Comparison of ENCODE assay signal across 23 mouse cellular contexts in the genomic region with DNA sequence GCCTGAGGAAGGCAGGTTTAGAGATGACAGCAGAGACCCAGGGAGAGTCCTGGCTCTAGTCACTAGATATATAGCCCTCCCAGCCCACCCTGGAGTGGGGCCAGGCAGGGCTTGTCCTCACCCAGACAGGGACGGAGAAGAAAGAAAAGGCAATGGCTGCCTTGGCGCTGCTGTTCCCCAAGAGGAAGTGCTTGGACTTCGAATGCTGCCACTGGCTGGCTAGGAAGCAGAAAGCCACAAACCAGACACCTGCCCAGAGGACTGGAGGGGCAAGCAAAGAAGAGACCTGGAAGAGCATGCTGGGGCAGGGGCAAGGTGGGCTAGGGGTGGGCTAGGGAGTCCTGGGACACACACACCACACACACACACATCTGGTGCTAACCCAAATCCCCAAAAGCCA. TPM values are rescaled to one million over a fixed set of nuclear protein-coding genes. Genes with fewer than 3 reads are reported as not detected.
DNase-seq lines count a peak whose midpoint lies in the region; ATAC-seq lines count a peak whose summit lies in the region.
"Had no signal": no experiment of that assay in that cellular context is flagged by ENCODE, and none has a peak within 500 bp of the region (broad histone marks: within the 10 kb centered on the region; RNA-seq: fewer than 3 reads in every experiment).

No protein-coding gene starts in this region.

- no peak overlapping the region; the same call in 1 of the 2 replicates for H3K9ac ChIP-seq in hindbrain, embryonic 16.5 days (ENCODE audit: low read depth, low read length)
- no peak overlapping the region for H3K9ac ChIP-seq in hindbrain, embryonic 11.5 days (ENCODE audit: low read depth, low read length)
- peak overlapping the region; percentile 39 for H3K9ac ChIP-seq in midbrain, embryonic 12.5 days (replicated peaks)
- H3K9ac ChIP-seq in midbrain, embryonic 13.5 days (replicated peaks), result no peak overlapping the region
- no peak overlapping the region for H3K9ac ChIP-seq in limb, embryonic 15.5 days
- H3K9ac ChIP-seq: embryonic facial prominence, embryonic 12.5 days; forebrain, postnatal 0 days; heart, embryonic 13.5 days had no signal

- H3K36me3 ChIP-seq in hindbrain, embryonic 16.5 days (ENCODE audit: control insufficient read depth, insufficient read depth, low read length), result peaks cover 25% of the 10 kb centered on the region
- peaks cover 7% of the 10 kb centered on the region for H3K36me3 ChIP-seq in hindbrain, embryonic 11.5 days (ENCODE audit: control insufficient read depth, insufficient read depth, low read length)
- H3K36me3 ChIP-seq in midbrain, embryonic 12.5 days, result peaks cover 38% of the 10 kb centered on the region
- H3K36me3 ChIP-seq in midbrain, embryonic 13.5 days, result peaks cover 37% of the 10 kb centered on the region
- peaks cover 34% of the 10 kb centered on the region for H3K36me3 ChIP-seq in limb, embryonic 15.5 days

- no peaks in the 10 kb centered on the region for H3K4me1 ChIP-seq in hindbrain, embryonic 16.5 days (ENCODE audit: control insufficient read depth, insufficient read depth, low read depth, low read length)
- H3K4me1 ChIP-seq in hindbrain, embryonic 11.5 days (replicated peaks; ENCODE audit: control insufficient read depth, insufficient read depth, low read length), result no peaks in the 10 kb centered on the region
- H3K4me1 ChIP-seq in midbrain, embryonic 12.5 days, result no peaks in the 10 kb centered on the region
- no peaks in the 10 kb centered on the region for H3K4me1 ChIP-seq in midbrain, embryonic 13.5 days (replicated peaks)
- no peaks in the 10 kb centered on the region; the same call in 1 of the 2 replicates for H3K4me1 ChIP-seq in limb, embryonic 15.5 days
- H3K4me1 ChIP-seq: embryonic facial prominence, embryonic 12.5 days; heart, embryonic 13.5 days had no signal

- no peaks in the 10 kb centered on the region for H3K9me3 ChIP-seq in hindbrain, embryonic 16.5 days (ENCODE audit: control insufficient read depth, low read length)
- no peaks in the 10 kb centered on the region for H3K9me3 ChIP-seq in hindbrain, embryonic 11.5 days (ENCODE audit: control insufficient read depth, low read length)
- H3K9me3 ChIP-seq in midbrain, embryonic 12.5 days, result no peaks in the 10 kb centered on the region
- no peaks in the 10 kb centered on the region for H3K9me3 ChIP-seq in midbrain, embryonic 13.5 days
- H3K9me3 ChIP-seq in limb, embryonic 15.5 days, result no peaks in the 10 kb centered on the region
- H3K9me3 ChIP-seq: embryonic facial prominence, embryonic 12.5 days; heart, embryonic 13.5 days had no signal

- no peak for DNase-seq in hindbrain, embryonic 11.5 days (ENCODE audit: low spot score)
- no peak for DNase-seq in cerebellum, adult 18-20 months
- DNase-seq: cerebellum, adult 2 months; forebrain, postnatal 0 days; gastrocnemius, postnatal 36 days; liver; lung, adult 18-20 months; spleen, adult 18-20 months had no signal

- 56% methylated on average over 3 of the region's 3 CpGs for WGBS in hindbrain, embryonic 16.5 days
- WGBS in hindbrain, embryonic 11.5 days, result 71% methylated on average over 3 of the region's 3 CpGs
- 67% methylated on average over 3 of the region's 3 CpGs for WGBS in midbrain, embryonic 12.5 days
- 63% methylated on average over 3 of the region's 3 CpGs for WGBS in midbrain, embryonic 13.5 days
- WGBS in limb, embryonic 15.5 days, result 58% methylated on average over 3 of the region's 3 CpGs

- H3K27ac ChIP-seq in hindbrain, embryonic 16.5 days (ENCODE audit: low read depth, low read length), result no peak overlapping the region
- H3K27ac ChIP-seq in hindbrain, embryonic 11.5 days (ENCODE audit: low read depth, low read length), result no peak overlapping the region
- H3K27ac ChIP-seq in midbrain, embryonic 12.5 days (replicated peaks), result no peak overlapping the region
- H3K27ac ChIP-seq in midbrain, embryonic 13.5 days, result no peak overlapping the region
- 0 out of 2 replicates have a peak overlapping the region, but pooled peaks have one; percentile 27 for H3K27ac ChIP-seq in limb, embryonic 15.5 days
- H3K27ac ChIP-seq: embryonic facial prominence, embryonic 12.5 days; heart, embryonic 13.5 days had no signal

- no peak overlapping the region for H3K4me3 ChIP-seq in hindbrain, embryonic 16.5 days (ENCODE audit: low read length)
- no peak overlapping the region for H3K4me3 ChIP-seq in hindbrain, embryonic 11.5 days (ENCODE audit: low read depth, low read length)
- no peak overlapping the region for H3K4me3 ChIP-seq in midbrain, embryonic 12.5 days
- no peak overlapping the region for H3K4me3 ChIP-seq in midbrain, embryonic 13.5 days (replicated peaks)
- no peak overlapping the region for H3K4me3 ChIP-seq in limb, embryonic 15.5 days
- H3K4me3 ChIP-seq: embryonic facial prominence, embryonic 12.5 days; heart, embryonic 13.5 days had no signal

- H3K27me3 ChIP-seq in hindbrain, embryonic 16.5 days (replicated peaks; ENCODE audit: control insufficient read depth, insufficient read depth, low read length), result no peaks in the 10 kb centered on the region
- H3K27me3 ChIP-seq in hindbrain, embryonic 11.5 days (ENCODE audit: control insufficient read depth, insufficient read depth, low read length), result no peaks in the 10 kb centered on the region
- H3K27me3 ChIP-seq in midbrain, embryonic 12.5 days, result peaks cover 5% of the 10 kb centered on the region; the same call in 1 of the 2 replicates
- no peaks in the 10 kb centered on the region for H3K27me3 ChIP-seq in midbrain, embryonic 13.5 days
- no peaks in the 10 kb centered on the region for H3K27me3 ChIP-seq in limb, embryonic 15.5 days
- H3K27me3 ChIP-seq: embryonic facial prominence, embryonic 12.5 days; heart, embryonic 13.5 days had no signal

- no peak overlapping the region for H3K4me2 ChIP-seq in hindbrain, embryonic 16.5 days (ENCODE audit: low read length)
- no peak overlapping the region for H3K4me2 ChIP-seq in hindbrain, embryonic 11.5 days (replicated peaks; ENCODE audit: low read depth, low read length)
- H3K4me2 ChIP-seq in midbrain, embryonic 12.5 days (replicated peaks), result no peak overlapping the region
- no peak overlapping the region for H3K4me2 ChIP-seq in midbrain, embryonic 13.5 days (replicated peaks)
- H3K4me2 ChIP-seq in limb, embryonic 15.5 days, result no peak overlapping the region
- H3K4me2 ChIP-seq: embryonic facial prominence, embryonic 12.5 days; heart, embryonic 13.5 days; midbrain, embryonic 11.5 days had no signal

- 0 out of 2 replicates have a peak, but pooled peaks have one; percentile 19 for ATAC-seq in hindbrain, embryonic 16.5 days
- no peak for ATAC-seq in hindbrain, embryonic 11.5 days (ENCODE audit: low FRiP score)
- no peak for ATAC-seq in midbrain, embryonic 12.5 days (ENCODE audit: low FRiP score, low read depth)
- no peak for ATAC-seq in midbrain, embryonic 13.5 days
- peak; percentile 51 for ATAC-seq in granulocyte monocyte progenitor cell, adult 5-6 weeks (replicated peaks; ENCODE audit: poor library complexity, severe bottlenecking)
- no peak for ATAC-seq in limb, embryonic 15.5 days (ENCODE audit: insufficient number of reproducible peaks, low FRiP score, low TSS enrichment, low read depth)
- ATAC-seq in monocyte, adult 5-6 weeks (replicated peaks; ENCODE audit: insufficient number of reproducible peaks, low FRiP score, low TSS enrichment, poor library complexity, severe bottlenecking), result no peak
- ATAC-seq: forebrain, postnatal 0 days; inflammation-experienced regulatory T-cells, adult 6 months had no signal

RNA-seq across cellular contexts. Expression of a gene that starts 9.1 kb away (rescaled TPM):
- 3.3 and 3.4 TPM in 2 replicates for polyA plus RNA-seq in hindbrain, embryonic 16.5 days (2015; fragmentation: Nextera tagmentation; extraction: Ambion mirVana)
- 0.39 and 0.42 TPM in 2 replicates for polyA plus RNA-seq in hindbrain, embryonic 11.5 days (2014; fragmentation: Nextera tagmentation; extraction: Ambion mirVana)
- polyA plus RNA-seq in midbrain, embryonic 12.5 days (2016; fragmentation: Nextera tagmentation; extraction: Ambion mirVana), result 0.60 and 1.0 TPM in 2 replicates
- polyA plus RNA-seq in midbrain, embryonic 13.5 days (2015; fragmentation: Nextera tagmentation; extraction: Ambion mirVana), result 1.2 and 1.3 TPM in 2 replicates
- 0.15 TPM in 1 of 2 replicates, not detected in the other for total RNA-seq in granulocyte monocyte progenitor cell, adult 5-6 weeks (2014; fragmentation: Nextera tagmentation)
- 0.09 TPM in 1 of 2 replicates, not detected in the other for total RNA-seq in granulocyte monocyte progenitor cell, adult 5-6 weeks (2017)
- 0.48 and 0.68 TPM in 2 replicates for polyA plus RNA-seq in limb, embryonic 15.5 days (2015; fragmentation: Nextera tagmentation; extraction: Ambion mirVana)
- total RNA-seq in monocyte, adult 5-6 weeks (2017), result 0.10 TPM in 1 of 3 replicates, not detected in the others
- polyA plus RNA-seq: inflammation-experienced regulatory T-cells, adult 6 months had no signal

RNA-seq across cellular contexts. Expression of a gene that starts 9.3 kb away (rescaled TPM):
- polyA plus RNA-seq in hindbrain, embryonic 16.5 days (2015; fragmentation: Nextera tagmentation; extraction: Ambion mirVana), result 0.22 TPM in 1 of 2 replicates, not detected in the other
- 0.63 and 0.99 TPM in 2 replicates for polyA plus RNA-seq in hindbrain, embryonic 11.5 days (2014; fragmentation: Nextera tagmentation; extraction: Ambion mirVana)
- polyA plus RNA-seq in midbrain, embryonic 12.5 days (2016; fragmentation: Nextera tagmentation; extraction: Ambion mirVana), result 0.34 and 0.42 TPM in 2 replicates
- 0.28 and 0.66 TPM in 2 replicates for polyA plus RNA-seq in midbrain, embryonic 13.5 days (2015; fragmentation: Nextera tagmentation; extraction: Ambion mirVana)
- 3.7 and 4.0 TPM in 2 replicates for total RNA-seq in granulocyte monocyte progenitor cell, adult 5-6 weeks (2014; fragmentation: Nextera tagmentation)
- total RNA-seq in granulocyte monocyte progenitor cell, adult 5-6 weeks (2017), result 0.41 TPM in 1 of 2 replicates, not detected in the other
- polyA plus RNA-seq in limb, embryonic 15.5 days (2015; fragmentation: Nextera tagmentation; extraction: Ambion mirVana), result 0.49 and 0.86 TPM in 2 replicates
- not detected in 3 replicates for total RNA-seq in monocyte, adult 5-6 weeks (2017)
- total RNA-seq: adrenal gland, adult 18-20 months; forebrain, postnatal 0 days; gastrocnemius, postnatal 36 days; heart, postnatal 25 days; layer of hippocampus, postnatal 25 days; left cerebral cortex, postnatal 10 days had no signal
- polyA plus RNA-seq: cerebellum, adult 2 months; urinary bladder, adult 2 months had no signal

RNA-seq across cellular contexts. Expression of a gene that starts 9.5 kb away (rescaled TPM):
- polyA plus RNA-seq in hindbrain, embryonic 16.5 days (2015; fragmentation: Nextera tagmentation; extraction: Ambion mirVana), result 6.5 and 8.2 TPM in 2 replicates
- polyA plus RNA-seq in hindbrain, embryonic 11.5 days (2014; fragmentation: Nextera tagmentation; extraction: Ambion mirVana), result 3.1 and 4.6 TPM in 2 replicates
- polyA plus RNA-seq in midbrain, embryonic 12.5 days (2016; fragmentation: Nextera tagmentation; extraction: Ambion mirVana), result 4.4 and 4.9 TPM in 2 replicates
- 5.9 and 6.7 TPM in 2 replicates for polyA plus RNA-seq in midbrain, embryonic 13.5 days (2015; fragmentation: Nextera tagmentation; extraction: Ambion mirVana)
- total RNA-seq in granulocyte monocyte progenitor cell, adult 5-6 weeks (2014; fragmentation: Nextera tagmentation), result 14.5 and 21.2 TPM in 2 replicates
- 9.5 and 12.5 TPM in 2 replicates for total RNA-seq in granulocyte monocyte progenitor cell, adult 5-6 weeks (2017)
- polyA plus RNA-seq in limb, embryonic 15.5 days (2015; fragmentation: Nextera tagmentation; extraction: Ambion mirVana), result 4.4 and 5.5 TPM in 2 replicates
- total RNA-seq in monocyte, adult 5-6 weeks (2017), result 4.4 to 5.6 TPM (median 4.4 TPM) in 3 replicates

RNA-seq across cellular contexts. Expression of a gene that starts 14.7 kb away (rescaled TPM):
- 54.5 and 55.7 TPM in 2 replicates for polyA plus RNA-seq in hindbrain, embryonic 16.5 days (2015; fragmentation: Nextera tagmentation; extraction: Ambion mirVana)
- polyA plus RNA-seq in hindbrain, embryonic 11.5 days (2014; fragmentation: Nextera tagmentation; extraction: Ambion mirVana), result 75.9 and 99.4 TPM in 2 replicates
- 40.6 and 54.6 TPM in 2 replicates for polyA plus RNA-seq in midbrain, embryonic 12.5 days (2016; fragmentation: Nextera tagmentation; extraction: Ambion mirVana)
- 36.1 and 44.8 TPM in 2 replicates for polyA plus RNA-seq in midbrain, embryonic 13.5 days (2015; fragmentation: Nextera tagmentation; extraction: Ambion mirVana)
- total RNA-seq in granulocyte monocyte progenitor cell, adult 5-6 weeks (2014; fragmentation: Nextera tagmentation), result 123 and 143 TPM in 2 replicates
- total RNA-seq in granulocyte monocyte progenitor cell, adult 5-6 weeks (2017), result 65.2 and 72.5 TPM in 2 replicates
- 79.4 and 97.8 TPM in 2 replicates for polyA plus RNA-seq in limb, embryonic 15.5 days (2015; fragmentation: Nextera tagmentation; extraction: Ambion mirVana)
- 28.7 to 45.8 TPM (median 45.2 TPM) in 3 replicates for total RNA-seq in monocyte, adult 5-6 weeks (2017)

RNA-seq across cellular contexts. Expression of a gene that starts 34.0 kb away (rescaled TPM):
- polyA plus RNA-seq in hindbrain, embryonic 16.5 days (2015; fragmentation: Nextera tagmentation; extraction: Ambion mirVana), result 33.2 and 39.9 TPM in 2 replicates
- polyA plus RNA-seq in hindbrain, embryonic 11.5 days (2014; fragmentation: Nextera tagmentation; extraction: Ambion mirVana), result 28.3 and 40.5 TPM in 2 replicates
- polyA plus RNA-seq in midbrain, embryonic 12.5 days (2016; fragmentation: Nextera tagmentation; extraction: Ambion mirVana), result 33.9 and 46.5 TPM in 2 replicates
- 24.4 and 27.3 TPM in 2 replicates for polyA plus RNA-seq in midbrain, embryonic 13.5 days (2015; fragmentation: Nextera tagmentation; extraction: Ambion mirVana)
- 244 and 297 TPM in 2 replicates for total RNA-seq in granulocyte monocyte progenitor cell, adult 5-6 weeks (2014; fragmentation: Nextera tagmentation)
- total RNA-seq in granulocyte monocyte progenitor cell, adult 5-6 weeks (2017), result 174 and 251 TPM in 2 replicates
- 328 and 364 TPM in 2 replicates for polyA plus RNA-seq in limb, embryonic 15.5 days (2015; fragmentation: Nextera tagmentation; extraction: Ambion mirVana)
- 293 to 405 TPM (median 376 TPM) in 3 replicates for total RNA-seq in monocyte, adult 5-6 weeks (2017)

Comparison
In these comparisons a context has a peak if more than half of its experiments do, and no peak if none do; other contexts are left out.
1. ATAC-seq: peak in hindbrain, embryonic 16.5 days (single experiment) and granulocyte monocyte progenitor cell, adult 5-6 weeks (single experiment); none in hindbrain, embryonic 11.5 days (single experiment), midbrain, embryonic 12.5 days (single experiment), midbrain, embryonic 13.5 days (single experiment), limb, embryonic 15.5 days (single experiment) and monocyte, adult 5-6 weeks (single experiment).